Mouse (Mus musculus): Measurements from ENCODE around the gene Dnah17. TPM values are rescaled to one million over a fixed set of nuclear protein-coding genes. Genes with fewer than 3 reads are reported as not detected.

The Dnah17 gene
- polyA plus RNA-seq, 1 experiment from 2014 or later = 0.27 TPM

GRCm38 (mm10) chr11:118158753-118159152 lies 28.3 kb upstream of the Dnah17 start:
- Histone ChIP-seq H3K4me3 (no peak overlapping the region), H3K27ac (no peak overlapping the region), H3K9me3 (replicated peaks) (no peaks in the 10 kb centered on the region; the same call in 1 of the 2 replicates), H3K36me3 (peaks cover 1% of the 10 kb centered on the region; the same call in 1 of the 2 replicates), H3K4me1 (peaks cover 5% of the 10 kb centered on the region; the same call in 1 of the 2 replicates), H3K27me3 (no peaks in the 10 kb centered on the region), H3K4me2 (replicated peaks) (no peak overlapping the region), H3K9ac (no peak overlapping the region)
- WGBS = 77% methylated on average over 4 of the region's 4 CpGs
- no peak for ATAC-seq (ENCODE audit: low FRiP score)

GRCm38 (mm10) chr11:118156480-118157060 lies 26.1 kb upstream of the Dnah17 start:
- no peak overlapping the region for H3K9ac ChIP-seq
- no peak overlapping the region for H3K4me3 ChIP-seq
- no peak for ATAC-seq (ENCODE audit: low FRiP score)
- no peaks in the 10 kb centered on the region; the same call in 1 of the 2 replicates for H3K9me3 ChIP-seq (replicated peaks)
- H3K4me1 ChIP-seq = peaks cover 5% of the 10 kb centered on the region; the same call in 1 of the 2 replicates
- no peaks in the 10 kb centered on the region for H3K36me3 ChIP-seq
- no peak overlapping the region for H3K4me2 ChIP-seq (replicated peaks)
- H3K27me3 ChIP-seq = no peaks in the 10 kb centered on the region
- H3K27ac ChIP-seq = no peak overlapping the region
- 70% methylated on average over 8 of the region's 8 CpGs for WGBS

- WGBS = 88% methylated on average over 4 of the region's 4 CpGs
- no peak for ATAC-seq (ENCODE audit: low FRiP score)
- H3K9me3 ChIP-seq (replicated peaks) = no peaks in the 10 kb centered on the region; the same call in 1 of the 2 replicates
- no peaks in the 10 kb centered on the region for H3K36me3 ChIP-seq
- H3K4me1 ChIP-seq = peaks cover 5% of the 10 kb centered on the region; the same call in 1 of the 2 replicates
- no peak overlapping the region for H3K27ac ChIP-seq
- H3K4me3 ChIP-seq = no peak overlapping the region
- no peak overlapping the region for H3K4me2 ChIP-seq (replicated peaks)
- no peaks in the 10 kb centered on the region for H3K27me3 ChIP-seq
- H3K9ac ChIP-seq = no peak overlapping the region
These were observed 22.5 kb upstream of the Dnah17 start for GRCm38 (mm10) chr11:118152964-118153363.

- no peak for ATAC-seq (ENCODE audit: low FRiP score)
- no peaks in the 10 kb centered on the region; the same call in 1 of the 2 replicates for H3K9me3 ChIP-seq (replicated peaks)
- H3K4me3 ChIP-seq = no peak overlapping the region
- 86% methylated on average over 5 of the region's 5 CpGs for WGBS
- H3K36me3 ChIP-seq = no peaks in the 10 kb centered on the region
- H3K9ac ChIP-seq = no peak overlapping the region
- H3K27me3 ChIP-seq = no peaks in the 10 kb centered on the region
- H3K27ac ChIP-seq = no peak overlapping the region
- no peak overlapping the region for H3K4me2 ChIP-seq (replicated peaks)
- H3K4me1 ChIP-seq = peaks cover 5% of the 10 kb centered on the region; the same call in 1 of the 2 replicates
These were observed 21.2 kb upstream of the Dnah17 start for GRCm38 (mm10) chr11:118151423-118152180.

- Histone ChIP-seq H3K4me3 (no peak overlapping the region), H3K27me3 (no peaks in the 10 kb centered on the region), H3K4me2 (replicated peaks) (no peak overlapping the region), H3K27ac (0 out of 2 replicates have a peak overlapping the region, but pooled peaks have one; percentile 23), H3K9ac (no peak overlapping the region), H3K36me3 (no peaks in the 10 kb centered on the region), H3K4me1 (peaks cover 5% of the 10 kb centered on the region; the same call in 1 of the 2 replicates), H3K9me3 (replicated peaks) (no peaks in the 10 kb centered on the region)
- ATAC-seq (ENCODE audit: low FRiP score) = no peak
- 77% methylated on average over 9 of the region's 9 CpGs for WGBS
These were observed 19.8 kb upstream of the Dnah17 start for GRCm38 (mm10) chr11:118150115-118150701.

- Histone ChIP-seq H3K9ac (no peak overlapping the region), H3K36me3 (no peaks in the 10 kb centered on the region), H3K9me3 (replicated peaks) (no peaks in the 10 kb centered on the region), H3K4me1 (peaks cover 5% of the 10 kb centered on the region; the same call in 1 of the 2 replicates), H3K4me2 (replicated peaks) (no peak overlapping the region), H3K4me3 (no peak overlapping the region), H3K27me3 (no peaks in the 10 kb centered on the region), H3K27ac (no peak overlapping the region)
- 70% methylated on average over 9 of the region's 9 CpGs for WGBS
- no peak for ATAC-seq (ENCODE audit: low FRiP score)
These were observed 17.6 kb upstream of the Dnah17 start for GRCm38 (mm10) chr11:118147877-118148637.

- Histone ChIP-seq H3K4me3 (no peak overlapping the region), H3K4me2 (replicated peaks) (no peak overlapping the region), H3K9ac (no peak overlapping the region), H3K9me3 (replicated peaks) (no peaks in the 10 kb centered on the region), H3K27me3 (no peaks in the 10 kb centered on the region), H3K4me1 (peaks cover 15% of the 10 kb centered on the region), H3K36me3 (no peaks in the 10 kb centered on the region), H3K27ac (no peak overlapping the region)
- ATAC-seq (ENCODE audit: low FRiP score) = no peak
- 95% methylated on average over 10 of the region's 10 CpGs for WGBS
These were observed 16.0 kb upstream of the Dnah17 start for GRCm38 (mm10) chr11:118146446-118146845.

GRCm38 (mm10) chr11:118145771-118146351 lies 15.4 kb upstream of the Dnah17 start:
- WGBS = 78% methylated on average over 16 of the region's 16 CpGs
- no peak overlapping the region for H3K27ac ChIP-seq
- H3K27me3 ChIP-seq = no peaks in the 10 kb centered on the region

GRCm38 (mm10) chr11:118145092-118145491 lies 14.7 kb upstream of the Dnah17 start:
- H3K9me3 ChIP-seq (replicated peaks) = no peaks in the 10 kb centered on the region
- H3K27ac ChIP-seq = no peak overlapping the region
- ATAC-seq (ENCODE audit: low FRiP score) = no peak
- peaks cover 14% of the 10 kb centered on the region for H3K4me1 ChIP-seq
- H3K36me3 ChIP-seq = no peaks in the 10 kb centered on the region
- H3K4me2 ChIP-seq (replicated peaks) = no peak overlapping the region
- no peak overlapping the region for H3K4me3 ChIP-seq
- WGBS = 97% methylated on average over 4 of the region's 4 CpGs
- H3K9ac ChIP-seq = no peak overlapping the region
- no peaks in the 10 kb centered on the region for H3K27me3 ChIP-seq

More at GRCm38 (mm10) chr11:118145771-118146351, 15.4 kb upstream of the Dnah17 start:
- no peaks in the 10 kb centered on the region for H3K36me3 ChIP-seq
- H3K9me3 ChIP-seq (replicated peaks) = no peaks in the 10 kb centered on the region
- no peak for ATAC-seq (ENCODE audit: low FRiP score)
- H3K4me2 ChIP-seq (replicated peaks) = no peak overlapping the region
- no peak overlapping the region for H3K4me3 ChIP-seq
- peaks cover 16% of the 10 kb centered on the region for H3K4me1 ChIP-seq
- H3K9ac ChIP-seq = no peak overlapping the region

- ATAC-seq (ENCODE audit: low FRiP score) = no peak
- Histone ChIP-seq H3K9me3 (replicated peaks) (0 out of 2 replicates have a peak, but pooled peaks cover 4% of the 10 kb centered on the region), H3K27ac (no peak overlapping the region), H3K36me3 (no peaks in the 10 kb centered on the region), H3K4me1 (peaks cover 13% of the 10 kb centered on the region), H3K27me3 (no peaks in the 10 kb centered on the region), H3K9ac (no peak overlapping the region), H3K4me3 (no peak overlapping the region), H3K4me2 (replicated peaks) (no peak overlapping the region)
- 92% methylated on average over 4 of the region's 4 CpGs for WGBS
These were observed 13.3 kb upstream of the Dnah17 start for GRCm38 (mm10) chr11:118143731-118144130.

GRCm38 (mm10) chr11:118142547-118143165 lies 12.2 kb upstream of the Dnah17 start:
- WGBS = 15% methylated on average over 7 of the region's 7 CpGs
- Histone ChIP-seq H3K36me3 (no peaks in the 10 kb centered on the region), H3K9me3 (replicated peaks) (peaks cover 8% of the 10 kb centered on the region; the same call in 1 of the 2 replicates), H3K27ac (peak overlapping the region; percentile 70), H3K27me3 (no peaks in the 10 kb centered on the region), H3K4me1 (peaks cover 13% of the 10 kb centered on the region), H3K9ac (no peak overlapping the region), H3K4me2 (replicated peaks) (no peak overlapping the region), H3K4me3 (no peak overlapping the region)
- peak; percentile 67 for ATAC-seq (ENCODE audit: low FRiP score)

Data from hindbrain, embryonic 12.5 days (tissue).